Mouse (Mus musculus) lung, embryonic 14.5 days (tissue): ENCODE measurements around the gene Prss40. TPM values are rescaled to one million over a fixed set of nuclear protein-coding genes. Genes with fewer than 3 reads are reported as not detected.

ENCODE experiments used
- ATAC-seq: fragments of 200-750 bp; cut with Nextera tagmentation; 2 replicates; pipeline ENCODE4 v1.8.0; 2017; ENCODE audit warnings: mild to moderate bottlenecking, moderate TSS enrichment, moderate library complexity; ENCODE audit not compliant: insufficient read depth
- DNase-seq: peaks from one replicate; pipeline ENCODE4 v3.0.0-alpha.2; 2015
- H3K27ac ChIP-seq: fragments of 300-500 bp; sonication (generic); 2 replicates; pipeline ENCODE4 v1.5.1; 2014; ENCODE audit warnings: low read depth, mild to moderate bottlenecking, moderate library complexity
- H3K27me3 ChIP-seq: fragments of 300-500 bp; sonication (generic); 2 replicates; pipeline ENCODE4 v1.6.1; 2014; ENCODE audit warnings: low read length, control low read depth; ENCODE audit not compliant: insufficient read depth
- H3K36me3 ChIP-seq: fragments of 300-500 bp; sonication (generic); 2 replicates; pipeline ENCODE4 v1.6.1; 2014; ENCODE audit warnings: control low read depth; ENCODE audit not compliant: insufficient read depth
- H3K4me1 ChIP-seq: fragments of 300-500 bp; sonication (generic); 2 replicates; pipeline ENCODE4 v1.6.1; 2014; ENCODE audit warnings: antibody characterized with exemption, control low read depth; ENCODE audit not compliant: insufficient read depth
- H3K4me2 ChIP-seq: fragments of 300-500 bp; sonication (generic); 2 replicates; pipeline ENCODE4 v1.6.1; 2014; ENCODE audit warnings: mild to moderate bottlenecking
- H3K4me3 ChIP-seq: fragments of 300-500 bp; sonication (generic); 2 replicates; pipeline ENCODE4 v1.5.1; 2014; ENCODE audit warnings: low read depth, low read length
- H3K9ac ChIP-seq: fragments of 300-500 bp; sonication (generic); 2 replicates; pipeline ENCODE4 v1.6.1; 2014
- H3K9me3 ChIP-seq: fragments of 300-500 bp; sonication (generic); 2 replicates; pipeline ENCODE4 v1.6.1; 2016; ENCODE audit warnings: low read depth, low read length, control low read depth
- CTCF ChIP-seq: IDR thresholded peaks from 2 replicates; pipeline ENCODE4 v1.5.1; 2016; ENCODE audit warnings: antibody characterized with exemption, low read depth
- WGBS: fragments of 180-500 bp; shearing (Covaris S2); extraction: QIAGEN DNeasy Blood & Tissue Kit; methylation state at CpG from one replicate; pipeline ENCODE4 v1.1.7; 2014; 5-methylcytosine and 5-hydroxymethylcytosine counted together
- polyA plus RNA-seq: library from polyadenylated mRNA; unstranded; fragments of >200 nt; fragmentation: Nextera tagmentation; extraction: Ambion mirVana; gene quantifications from 2 replicates; pipeline ENCODE4 v1.2.1, GENCODE M21; 2014

Prss40 gene
- polyA plus RNA-seq, 1 experiment from 2014 or later: not detected

DNA sequence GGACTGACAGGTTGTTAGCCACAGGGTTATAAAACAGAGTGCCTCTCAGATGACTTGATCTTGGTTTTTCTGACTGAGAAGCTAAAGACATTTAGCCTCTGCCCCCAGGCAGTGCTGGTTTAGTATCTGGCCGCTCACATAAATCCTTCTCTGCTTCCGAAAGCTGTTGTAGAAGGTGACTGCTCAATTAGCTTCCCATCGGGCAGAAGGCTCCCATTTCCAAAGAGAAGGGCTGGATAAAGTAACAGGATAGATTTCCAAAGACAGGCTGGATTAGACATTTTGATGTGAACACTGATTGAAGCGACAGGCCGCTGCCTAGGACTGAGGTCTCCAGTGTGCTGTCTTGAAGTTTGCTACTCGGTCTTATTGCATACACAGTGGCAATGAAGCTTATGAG lies 21.5 kb upstream of the Prss40 start:
- Histone ChIP-seq H3K4me2 (no peak overlapping the region), H3K27ac (no peak overlapping the region), H3K9ac (no peak overlapping the region), H3K27me3 (peaks cover 22% of the 10 kb centered on the region; the same call in 1 of the 2 replicates), H3K36me3 (no peaks in the 10 kb centered on the region), H3K9me3 (no peaks in the 10 kb centered on the region), H3K4me3 (no peak overlapping the region), H3K4me1 (no peaks in the 10 kb centered on the region)
- no peak for TF ChIP-seq CTCF
- DNase-seq (no peak), ATAC-seq (no peak)
- WGBS: 77% methylated on average over 6 of the region's 6 CpGs

DNA sequence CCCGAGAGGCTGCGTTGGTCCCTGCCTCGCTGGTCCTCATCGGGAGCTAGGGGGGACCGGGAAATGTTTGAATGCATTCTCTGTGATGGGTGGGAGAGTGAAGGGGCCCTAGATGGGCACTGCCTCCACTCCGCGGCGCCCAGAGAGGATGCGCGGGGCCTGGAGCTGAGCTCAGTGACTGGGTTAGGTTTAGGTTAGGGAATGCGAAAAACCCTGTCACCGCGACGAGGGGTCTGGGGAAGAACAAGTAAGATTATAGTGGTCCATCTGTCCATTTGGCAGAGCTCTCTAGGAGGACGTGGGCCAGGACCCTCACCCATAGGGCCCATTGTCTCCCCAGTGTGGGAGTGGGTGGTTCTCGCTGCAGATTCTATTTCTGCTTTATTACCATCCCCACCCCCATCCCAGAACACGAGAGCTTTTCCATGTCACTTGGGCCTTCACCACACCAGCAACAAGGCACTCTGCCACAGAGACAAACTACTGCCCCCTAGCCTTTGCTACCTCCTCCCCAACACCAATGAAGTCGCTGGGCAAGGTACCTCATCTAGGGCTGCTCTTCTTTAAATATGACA lies 19.1 kb upstream of the Prss40 start:
- no peak overlapping the region for H3K9ac ChIP-seq
- TF ChIP-seq CTCF: no peak
- no peak for DNase-seq
- no peak overlapping the region for H3K27ac ChIP-seq
- H3K4me3 ChIP-seq: peak overlapping the region; percentile 31; the same call in 1 of the 2 replicates
- no peaks in the 10 kb centered on the region for H3K4me1 ChIP-seq
- no peaks in the 10 kb centered on the region for H3K36me3 ChIP-seq
- WGBS: 2% methylated on average over 18 of the region's 18 CpGs
- ATAC-seq: peak; percentile 32; the same call in 1 of the 2 replicates
- H3K4me2 ChIP-seq: peak overlapping the region; percentile 66
- H3K27me3 ChIP-seq: peaks cover 26% of the 10 kb centered on the region; the same call in 1 of the 2 replicates
- no peaks in the 10 kb centered on the region for H3K9me3 ChIP-seq

DNA sequence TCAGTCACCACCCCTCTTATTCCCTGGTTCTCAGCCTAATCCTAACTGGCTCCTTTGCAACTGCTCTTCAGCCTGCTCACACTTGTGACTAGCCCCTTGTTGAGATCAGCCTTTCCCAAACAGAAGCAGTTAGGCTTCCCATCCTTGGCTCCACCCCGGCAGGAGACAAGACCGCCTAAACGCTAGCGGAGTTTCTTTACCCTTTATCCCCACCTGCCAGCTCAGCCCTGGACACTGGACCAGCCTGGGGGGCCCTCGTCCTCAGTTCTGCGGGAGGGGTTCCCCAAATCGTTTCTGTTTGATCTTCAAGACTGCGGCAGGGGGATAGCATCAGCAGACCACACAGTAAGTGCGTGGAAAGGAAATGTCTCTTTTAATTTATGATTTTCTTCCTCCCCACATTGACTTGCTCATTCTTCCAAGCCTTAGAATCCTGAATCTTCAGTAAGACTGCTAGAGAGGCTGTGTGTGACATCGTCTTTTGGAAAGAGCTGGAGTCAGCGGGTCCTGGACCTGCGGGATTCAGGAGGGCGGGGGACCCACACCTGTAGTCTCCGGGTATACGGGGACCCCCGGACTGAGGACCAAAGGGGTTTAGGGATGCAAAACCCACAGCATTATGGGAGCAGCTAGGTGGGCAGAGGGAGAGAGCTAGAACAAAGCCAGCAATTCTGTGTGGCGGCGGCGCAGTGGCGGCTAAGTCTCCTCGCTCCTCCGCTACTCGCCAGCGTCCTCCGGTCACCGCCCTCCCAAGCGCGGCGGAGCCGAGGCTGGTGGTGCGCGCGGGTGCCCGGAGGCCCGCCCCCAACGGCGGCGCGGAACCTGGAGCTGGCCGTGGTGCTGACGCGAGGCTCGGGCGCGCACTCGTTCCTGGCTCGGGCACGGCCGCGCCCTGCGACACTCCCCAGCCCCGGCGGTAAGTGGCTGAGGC lies 18.4 kb upstream of the Prss40 start, which contains the start of gene Amer3:
Amer3 (plus strand) TSS at position 807 of the 931 bp plus-strand sequence.
- H3K9ac ChIP-seq: no peak within 1 kb of the TSS
- H3K27me3 ChIP-seq: peaks cover 26% of the 10 kb centered on the region; the same call in 1 of the 2 replicates
- no peak for TF ChIP-seq CTCF
- no peaks in the 10 kb centered on the region for H3K36me3 ChIP-seq
- H3K27ac ChIP-seq: no peak within 1 kb of the TSS
- peak; percentile 91 for DNase-seq
- H3K4me3 ChIP-seq: peak within 1 kb of the TSS; percentile 31
- ATAC-seq: peak; percentile 95
- no peaks in the 10 kb centered on the region for H3K4me1 ChIP-seq
- H3K9me3 ChIP-seq: no peaks in the 10 kb centered on the region
- WGBS: under 1% methylated on average over 52 of the region's 53 CpGs
- H3K4me2 ChIP-seq: peak within 1 kb of the TSS; percentile 66

GRCm38 (mm10) chr1:34573221-34573620 lies 12.5 kb upstream of the Prss40 start:
- Histone ChIP-seq H3K9me3 (no peaks in the 10 kb centered on the region), H3K4me3 (no peak overlapping the region), H3K27ac (no peak overlapping the region), H3K9ac (no peak overlapping the region), H3K27me3 (peaks cover 5% of the 10 kb centered on the region; the same call in 1 of the 2 replicates), H3K4me2 (no peak overlapping the region), H3K36me3 (no peaks in the 10 kb centered on the region), H3K4me1 (no peaks in the 10 kb centered on the region)
- no peak for TF ChIP-seq CTCF
- no peak for DNase-seq
- ATAC-seq: no peak
- WGBS: 79% methylated on average over 6 of the region's 6 CpGs

GRCm38 (mm10) chr1:34571431-34571830 lies 10.7 kb upstream of the Prss40 start:
- Histone ChIP-seq H3K4me1 (no peaks in the 10 kb centered on the region), H3K9me3 (no peaks in the 10 kb centered on the region), H3K4me2 (no peak overlapping the region), H3K9ac (no peak overlapping the region), H3K36me3 (no peaks in the 10 kb centered on the region), H3K27ac (no peak overlapping the region), H3K4me3 (no peak overlapping the region), H3K27me3 (no peaks in the 10 kb centered on the region)
- ATAC-seq: no peak
- no peak for TF ChIP-seq CTCF
- DNase-seq: no peak
- 76% methylated on average over 6 of the region's 6 CpGs for WGBS

GRCm38 (mm10) chr1:34569876-34570275 lies 9.1 kb upstream of the Prss40 start:
- Histone ChIP-seq H3K27ac (no peak overlapping the region), H3K9me3 (no peaks in the 10 kb centered on the region), H3K27me3 (no peaks in the 10 kb centered on the region), H3K9ac (no peak overlapping the region), H3K36me3 (no peaks in the 10 kb centered on the region), H3K4me2 (no peak overlapping the region), H3K4me1 (no peaks in the 10 kb centered on the region), H3K4me3 (no peak overlapping the region)
- ATAC-seq (no peak), DNase-seq (no peak)
- no peak for TF ChIP-seq CTCF
- WGBS: 92% methylated on average over 2 of the region's 2 CpGs

- Histone ChIP-seq H3K4me2 (no peak overlapping the region), H3K36me3 (no peaks in the 10 kb centered on the region), H3K4me3 (no peak overlapping the region), H3K27me3 (no peaks in the 10 kb centered on the region), H3K4me1 (no peaks in the 10 kb centered on the region), H3K9me3 (no peaks in the 10 kb centered on the region), H3K27ac (no peak overlapping the region), H3K9ac (no peak overlapping the region)
- ATAC-seq (no peak), DNase-seq (no peak)
- WGBS: 87% methylated on average over 2 of the region's 2 CpGs
- no peak for TF ChIP-seq CTCF
Observed at GRCm38 (mm10) chr1:34568120-34568519, 7.4 kb upstream of the Prss40 start.
